Mouse (Mus musculus) 416B (cell line): ENCODE data around the gene Gfm2.

Experiments used
- DNase-seq: peaks from one replicate; pipeline ENCODE4 v3.0.0; 2011; ENCODE audit warnings: low read depth

Gene Gfm2

DNA sequence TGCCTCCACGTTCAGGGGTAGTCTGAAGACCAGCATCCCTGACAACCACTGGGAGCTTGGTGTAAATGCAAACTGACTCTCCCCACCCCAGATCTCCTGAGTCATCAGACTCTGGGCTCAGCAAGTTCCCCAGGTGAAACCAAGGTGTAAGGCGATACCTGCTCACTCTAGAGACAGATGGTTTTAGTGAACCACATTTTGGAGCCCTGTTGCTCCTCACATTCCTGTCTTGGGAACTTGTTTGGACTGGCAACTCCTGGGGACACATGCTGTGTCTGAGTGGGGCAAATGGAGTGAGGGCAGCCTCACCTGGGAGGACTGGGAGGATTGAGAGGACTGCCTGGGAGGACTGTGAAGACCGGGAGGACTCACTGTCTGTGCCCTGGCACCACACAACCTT, 90.1 kb downstream of the Gfm2 start:
- DNase-seq: no peak

GRCm38 (mm10) chr13:97230101-97230500, 92.4 kb downstream of the Gfm2 start:
- no peak for DNase-seq
